Mouse (Mus musculus): Measurements from ENCODE around the gene Rad51d. TPM values are rescaled to one million over a fixed set of nuclear protein-coding genes. Genes with fewer than 3 reads are reported as not detected.

The Rad51d gene
- polyA plus RNA-seq, 1 experiment from 2014 or later, result 8.7 TPM

DNA sequence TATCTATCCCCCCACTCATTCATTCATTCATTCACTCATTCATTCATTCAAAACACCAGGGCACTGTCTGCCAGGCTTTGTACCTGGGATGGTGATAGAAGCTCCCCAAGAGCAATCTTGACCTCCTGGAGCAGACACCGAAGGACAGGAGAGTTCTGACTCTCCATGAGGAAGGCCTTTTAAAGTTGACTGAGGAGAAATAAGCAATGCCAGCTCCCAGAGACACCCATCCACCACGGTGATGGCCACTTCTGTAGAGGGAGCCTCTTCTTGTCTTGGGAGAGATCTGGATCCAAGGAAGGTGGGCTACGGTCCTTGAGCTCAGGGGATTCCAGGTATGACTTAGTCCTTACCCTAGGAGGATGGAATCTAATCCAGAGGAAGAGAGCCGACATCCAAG is 19.8 kb upstream of the Rad51d start, which contains the start of gene Unc45b:
Gene Unc45b, plus strand, starts transcription at position 301 of the 400 bp plus-strand sequence.
- H3K4me3 ChIP-seq (ENCODE audit: low read depth, low read length), result no peak within 1 kb of the TSS
- H3K9ac ChIP-seq (replicated peaks; ENCODE audit: low read depth), result no peak within 1 kb of the TSS
- ATAC-seq (no peak), DNase-seq (ENCODE audit: low spot score) (no peak)
- no peak for TF ChIP-seq EP300 (IDR thresholded peaks at IDR 0.05)
- no peak for TF ChIP-seq CTCF (IDR thresholded peaks at IDR 0.05)
- H3K36me3 ChIP-seq (ENCODE audit: insufficient read depth, low read length), result no peaks in the 10 kb centered on the region
- H3K4me2 ChIP-seq (replicated peaks; ENCODE audit: low read depth, low read length), result no peak within 1 kb of the TSS
- H3K4me1 ChIP-seq (ENCODE audit: insufficient read depth, low read depth, low read length), result peaks cover 6% of the 10 kb centered on the region; the same call in 1 of the 2 replicates
- no peaks in the 10 kb centered on the region for H3K9me3 ChIP-seq (ENCODE audit: low read length)
- H3K27me3 ChIP-seq (replicated peaks; ENCODE audit: insufficient read depth, low read length), result no peaks in the 10 kb centered on the region
- 79% methylated on average over 4 of the region's 4 CpGs for whole genome bisulfite sequencing
- no peak within 1 kb of the TSS for H3K27ac ChIP-seq (ENCODE audit: low read length)

DNA sequence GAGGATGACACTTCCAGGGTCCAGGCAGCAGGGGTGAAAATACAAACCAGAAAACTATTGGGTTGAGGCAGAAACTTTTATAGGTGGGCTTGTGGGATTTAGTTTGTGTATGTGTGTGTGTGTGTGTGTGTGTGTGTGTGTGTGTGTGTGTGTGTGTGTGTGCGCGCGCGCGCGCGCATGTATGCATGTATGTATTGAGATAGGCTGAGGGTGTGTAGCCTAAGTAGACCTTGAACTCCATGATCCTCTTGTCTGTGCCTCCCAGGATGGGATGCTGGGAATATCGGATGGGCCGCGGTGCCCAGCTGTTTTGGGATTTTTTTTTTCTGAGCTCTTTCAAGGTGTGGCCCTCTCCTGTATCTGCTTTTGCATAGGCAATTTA is 18.2 kb upstream of the Rad51d start:
- Histone ChIP-seq H3K27ac (ENCODE audit: low read length) (no peak overlapping the region), H3K9ac (replicated peaks; ENCODE audit: low read depth) (no peak overlapping the region), H3K27me3 (replicated peaks; ENCODE audit: insufficient read depth, low read length) (no peaks in the 10 kb centered on the region), H3K9me3 (ENCODE audit: low read length) (no peaks in the 10 kb centered on the region), H3K4me3 (ENCODE audit: low read depth, low read length) (no peak overlapping the region), H3K4me2 (replicated peaks; ENCODE audit: low read depth, low read length) (peak overlapping the region; percentile 83), H3K36me3 (ENCODE audit: insufficient read depth, low read length) (no peaks in the 10 kb centered on the region; the same call in 1 of the 2 replicates), H3K4me1 (ENCODE audit: insufficient read depth, low read depth, low read length) (peaks cover 6% of the 10 kb centered on the region; the same call in 1 of the 2 replicates)
- ATAC-seq, result no peak
- WGBS, result 55% methylated on average over 10 of the region's 10 CpGs
- no peak for DNase-seq (ENCODE audit: low spot score)
- TF ChIP-seq CTCF (IDR thresholded peaks at IDR 0.05) (no peak), EP300 (IDR thresholded peaks at IDR 0.05) (no peak)

GRCm38 (mm10) chr11:82907651-82908607 is 17.5 kb upstream of the Rad51d start, which contains the start of gene Nle1:
Nle1 (minus strand) TSS chr11:82908411.
- H3K4me2 ChIP-seq (replicated peaks; ENCODE audit: low read depth, low read length), result peak within 1 kb of the TSS; percentile 83
- DNase-seq (ENCODE audit: low spot score) (peak; percentile 94), ATAC-seq (peak; percentile 87)
- peak within 1 kb of the TSS; percentile 65 for H3K9ac ChIP-seq (replicated peaks; ENCODE audit: low read depth)
- no peaks in the 10 kb centered on the region for H3K9me3 ChIP-seq (ENCODE audit: low read length)
- H3K36me3 ChIP-seq (ENCODE audit: insufficient read depth, low read length), result peaks cover 2% of the 10 kb centered on the region
- 1% methylated on average over 72 of the region's 73 CpGs for WGBS
- H3K27me3 ChIP-seq (replicated peaks; ENCODE audit: insufficient read depth, low read length), result no peaks in the 10 kb centered on the region
- H3K4me1 ChIP-seq (ENCODE audit: insufficient read depth, low read depth, low read length), result peaks cover 6% of the 10 kb centered on the region; the same call in 1 of the 2 replicates
- TF ChIP-seq CTCF (IDR thresholded peaks at IDR 0.05) (peak; percentile 96), EP300 (IDR thresholded peaks at IDR 0.05) (no peak)
- no peak within 1 kb of the TSS for H3K27ac ChIP-seq (ENCODE audit: low read length)
- peak within 1 kb of the TSS; percentile 64 for H3K4me3 ChIP-seq (ENCODE audit: low read depth, low read length)

DNA sequence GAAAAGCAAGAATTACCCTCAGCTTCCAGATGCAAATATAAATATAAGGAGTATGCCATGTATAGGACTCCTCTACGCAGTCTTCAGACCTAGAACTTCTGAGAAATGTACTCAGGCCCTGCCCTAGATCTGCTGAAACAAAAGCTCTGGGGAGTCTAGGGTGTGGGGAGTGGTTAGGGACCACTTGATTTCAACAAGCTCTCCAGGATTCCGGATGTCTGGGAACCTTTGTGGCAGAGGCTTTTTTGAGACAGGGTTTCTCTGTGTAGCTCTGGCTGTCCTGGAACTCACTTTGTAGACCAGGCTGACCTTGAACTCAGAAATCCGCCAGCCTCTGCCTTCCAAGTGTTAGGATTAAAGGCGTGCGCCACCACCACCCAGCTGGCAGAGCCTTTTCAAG is 15.4 kb upstream of the Rad51d start:
- no peak for DNase-seq (ENCODE audit: low spot score)
- 79% methylated on average over 5 of the region's 5 CpGs for WGBS
- no peaks in the 10 kb centered on the region for H3K9me3 ChIP-seq (ENCODE audit: low read length)

DNA sequence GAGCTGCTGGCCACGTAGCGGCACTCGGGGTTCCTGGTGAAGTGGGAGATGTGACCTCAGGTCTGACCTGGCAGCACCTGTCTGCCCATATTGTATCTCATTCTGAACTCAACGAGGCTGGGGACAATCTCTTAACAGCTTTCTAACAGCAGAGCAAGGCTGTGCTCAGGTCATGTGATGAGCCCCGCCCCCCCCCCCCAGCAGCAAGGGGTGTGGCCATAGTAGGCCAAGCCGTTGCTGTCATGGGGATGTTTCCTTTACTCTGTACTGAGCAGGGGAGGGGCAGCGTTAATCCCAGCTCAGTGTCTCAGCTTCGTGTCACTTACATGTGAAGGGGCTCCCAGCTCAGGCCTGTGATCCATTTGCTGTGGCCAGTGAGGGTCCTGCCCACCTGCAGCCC is 14.5 kb upstream of the Rad51d start:
- TF ChIP-seq EP300 (IDR thresholded peaks at IDR 0.05) (no peak), CTCF (IDR thresholded peaks at IDR 0.05) (no peak)
- peaks cover 5% of the 10 kb centered on the region for H3K36me3 ChIP-seq (ENCODE audit: insufficient read depth, low read length)
- H3K27ac ChIP-seq (ENCODE audit: low read length), result no peak overlapping the region
- H3K9ac ChIP-seq (replicated peaks; ENCODE audit: low read depth), result no peak overlapping the region
- no peaks in the 10 kb centered on the region for H3K27me3 ChIP-seq (replicated peaks; ENCODE audit: insufficient read depth, low read length)
- ATAC-seq (no peak), DNase-seq (ENCODE audit: low spot score) (no peak)
- H3K4me2 ChIP-seq (replicated peaks; ENCODE audit: low read depth, low read length), result no peak overlapping the region
- 65% methylated on average over 8 of the region's 8 CpGs for WGBS
- no peak overlapping the region for H3K4me3 ChIP-seq (ENCODE audit: low read depth, low read length)
- H3K4me1 ChIP-seq (ENCODE audit: insufficient read depth, low read depth, low read length), result peaks cover 6% of the 10 kb centered on the region; the same call in 1 of the 2 replicates
- no peaks in the 10 kb centered on the region for H3K9me3 ChIP-seq (ENCODE audit: low read length)

More for the DNA sequence above, 15.4 kb upstream of the Rad51d start:
- Histone ChIP-seq H3K4me2 (replicated peaks; ENCODE audit: low read depth, low read length) (no peak overlapping the region), H3K27me3 (replicated peaks; ENCODE audit: insufficient read depth, low read length) (no peaks in the 10 kb centered on the region), H3K27ac (ENCODE audit: low read length) (no peak overlapping the region), H3K4me3 (ENCODE audit: low read depth, low read length) (no peak overlapping the region), H3K9ac (replicated peaks; ENCODE audit: low read depth) (no peak overlapping the region), H3K4me1 (ENCODE audit: insufficient read depth, low read depth, low read length) (peaks cover 6% of the 10 kb centered on the region; the same call in 1 of the 2 replicates), H3K36me3 (ENCODE audit: insufficient read depth, low read length) (peaks cover 5% of the 10 kb centered on the region)
- no peak for ATAC-seq
- TF ChIP-seq EP300 (IDR thresholded peaks at IDR 0.05) (no peak), CTCF (IDR thresholded peaks at IDR 0.05) (no peak)

GRCm38 (mm10) chr11:82901606-82902310 is 11.3 kb upstream of the Rad51d start:
- Histone ChIP-seq H3K27ac (ENCODE audit: low read length) (no peak overlapping the region), H3K4me2 (replicated peaks; ENCODE audit: low read depth, low read length) (no peak overlapping the region), H3K4me1 (ENCODE audit: insufficient read depth, low read depth, low read length) (no peaks in the 10 kb centered on the region), H3K9ac (replicated peaks; ENCODE audit: low read depth) (no peak overlapping the region), H3K9me3 (ENCODE audit: low read length) (no peaks in the 10 kb centered on the region), H3K27me3 (replicated peaks; ENCODE audit: insufficient read depth, low read length) (no peaks in the 10 kb centered on the region), H3K36me3 (ENCODE audit: insufficient read depth, low read length) (peaks cover 5% of the 10 kb centered on the region), H3K4me3 (ENCODE audit: low read depth, low read length) (no peak overlapping the region)
- ATAC-seq (no peak), DNase-seq (ENCODE audit: low spot score) (no peak)
- TF ChIP-seq CTCF (IDR thresholded peaks at IDR 0.05) (no peak), EP300 (IDR thresholded peaks at IDR 0.05) (no peak)
- 91% methylated on average over 20 of the region's 20 CpGs for WGBS

All from lung, postnatal 0 days (tissue).